Mouse (Mus musculus) heart, embryonic 13.5 days (tissue): Measurements from ENCODE around the gene Micu1. TPM values are rescaled to one million over a fixed set of nuclear protein-coding genes. Genes with fewer than 3 reads are reported as not detected.

Experiments
- ATAC-seq: fragments of 200-750 bp; cut with Nextera tagmentation; 2 replicates; pipeline ENCODE4 v1.8.0; 2017; ENCODE audit warnings: moderate TSS enrichment; ENCODE audit not compliant: insufficient number of reproducible peaks, low FRiP score, low TSS enrichment; ENCODE audit errors: extremely low read depth
- H3K27ac ChIP-seq: fragments of 300-500 bp; sonication (generic); replicated peaks from 2 replicates; pipeline ENCODE4 v1.5.1; 2015; ENCODE audit warnings: moderate library complexity, mild to moderate bottlenecking, inconsistent platforms
- H3K27me3 ChIP-seq: fragments of 300-500 bp; sonication (generic); replicated peaks from 2 replicates; pipeline ENCODE4 v1.6.1; 2015; ENCODE audit warnings: mild to moderate bottlenecking, inconsistent platforms
- H3K36me3 ChIP-seq: fragments of 300-500 bp; sonication (generic); 2 replicates; pipeline ENCODE4 v1.6.1; 2015; ENCODE audit warnings: mild to moderate bottlenecking, inconsistent platforms
- H3K4me1 ChIP-seq: fragments of 300-500 bp; sonication (generic); 2 replicates; pipeline ENCODE4 v1.6.1; 2015; ENCODE audit warnings: inconsistent platforms
- H3K4me2 ChIP-seq: fragments of 300-500 bp; sonication (generic); 2 replicates; pipeline ENCODE4 v1.6.1; 2015; ENCODE audit warnings: inconsistent platforms, mild to moderate bottlenecking, moderate library complexity
- H3K4me3 ChIP-seq: fragments of 300-500 bp; sonication (generic); 2 replicates; pipeline ENCODE4 v1.5.1; 2015; ENCODE audit warnings: moderate library complexity, mild to moderate bottlenecking, inconsistent platforms
- H3K9ac ChIP-seq: fragments of 300-500 bp; sonication (generic); 2 replicates; pipeline ENCODE4 v1.6.1; 2015; ENCODE audit warnings: inconsistent platforms, mild to moderate bottlenecking, moderate library complexity
- H3K9me3 ChIP-seq: fragments of 300-500 bp; sonication (generic); 2 replicates; pipeline ENCODE4 v1.6.1; 2016; ENCODE audit warnings: inconsistent platforms
- WGBS: fragments of 180-500 bp; shearing (Covaris S2); methylation state at CpG from one replicate; pipeline ENCODE4 v1.1.7; 2015; ENCODE audit warnings: mixed read lengths; 5-methylcytosine and 5-hydroxymethylcytosine counted together
- polyA plus RNA-seq: library from polyadenylated mRNA; unstranded; fragments of >200 nt; fragmentation: Nextera tagmentation; extraction: Ambion mirVana; gene quantifications from 2 replicates; pipeline ENCODE4 v1.2.1, GENCODE M21; 2015

Gene Micu1
- polyA plus RNA-seq, 1 experiment from 2014 or later, result 43.5 TPM

DNA sequence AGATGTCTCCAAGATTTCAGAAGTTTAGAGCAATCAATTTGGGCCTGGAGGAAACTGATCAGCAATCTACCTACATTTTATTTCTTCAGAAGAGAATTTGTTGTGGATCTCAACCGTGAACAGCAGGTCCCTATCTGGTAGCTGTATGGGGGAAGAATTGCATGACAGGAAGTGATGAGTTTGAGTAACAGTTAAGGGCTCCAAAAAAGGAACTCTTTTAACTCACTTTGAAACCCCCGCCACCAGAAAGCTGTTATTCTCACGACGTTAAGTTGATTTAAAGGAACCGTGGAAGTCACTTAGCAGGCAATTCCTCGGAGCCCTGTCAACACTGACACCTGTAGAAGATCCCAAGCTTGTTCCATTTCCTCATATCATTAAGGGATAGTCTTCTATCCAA is 9.8 kb upstream of the Micu1 start:
- WGBS, result 46% methylated on average over 6 of the region's 6 CpGs
- H3K9ac ChIP-seq, result no peak overlapping the region
- no peaks in the 10 kb centered on the region for H3K36me3 ChIP-seq
- no peak overlapping the region for H3K4me2 ChIP-seq
- H3K27me3 ChIP-seq, result no peaks in the 10 kb centered on the region
- H3K9me3 ChIP-seq, result no peaks in the 10 kb centered on the region
- no peak overlapping the region for H3K4me3 ChIP-seq
- H3K4me1 ChIP-seq, result no peaks in the 10 kb centered on the region
- no peak for ATAC-seq
- no peak overlapping the region for H3K27ac ChIP-seq

GRCm38 (mm10) chr10:59694104-59694503 is 8.2 kb upstream of the Micu1 start:
- no peak overlapping the region for H3K9ac ChIP-seq
- no peaks in the 10 kb centered on the region for H3K27me3 ChIP-seq
- 68% methylated on average over 2 of the region's 2 CpGs for WGBS
- H3K4me2 ChIP-seq, result no peak overlapping the region
- H3K4me3 ChIP-seq, result no peak overlapping the region
- H3K36me3 ChIP-seq, result no peaks in the 10 kb centered on the region
- H3K27ac ChIP-seq, result no peak overlapping the region
- no peaks in the 10 kb centered on the region for H3K4me1 ChIP-seq
- ATAC-seq, result no peak
- no peaks in the 10 kb centered on the region for H3K9me3 ChIP-seq

- Histone ChIP-seq H3K27me3 (no peaks in the 10 kb centered on the region), H3K9ac (no peak overlapping the region), H3K4me3 (no peak overlapping the region), H3K27ac (no peak overlapping the region), H3K4me2 (no peak overlapping the region), H3K9me3 (no peaks in the 10 kb centered on the region), H3K36me3 (no peaks in the 10 kb centered on the region), H3K4me1 (peaks cover 12% of the 10 kb centered on the region)
- no peak for ATAC-seq
- WGBS, result 80% methylated on average over 5 of the region's 5 CpGs
These were observed 2.8 kb upstream of the Micu1 start for GRCm38 (mm10) chr10:59699516-59699915.

- H3K27me3 ChIP-seq, result no peaks in the 10 kb centered on the region
- WGBS, result 36% methylated on average over 5 of the region's 5 CpGs
- H3K9me3 ChIP-seq, result no peaks in the 10 kb centered on the region
- no peaks in the 10 kb centered on the region for H3K36me3 ChIP-seq
- H3K9ac ChIP-seq, result no peak overlapping the region
- peak overlapping the region; percentile 86 for H3K4me2 ChIP-seq
- no peak for ATAC-seq
- peaks cover 12% of the 10 kb centered on the region for H3K4me1 ChIP-seq
- peak overlapping the region; percentile 64 for H3K4me3 ChIP-seq
- peak overlapping the region; percentile 66 for H3K27ac ChIP-seq
These were observed 472 bp upstream of the Micu1 start for GRCm38 (mm10) chr10:59701805-59702204.

DNA sequence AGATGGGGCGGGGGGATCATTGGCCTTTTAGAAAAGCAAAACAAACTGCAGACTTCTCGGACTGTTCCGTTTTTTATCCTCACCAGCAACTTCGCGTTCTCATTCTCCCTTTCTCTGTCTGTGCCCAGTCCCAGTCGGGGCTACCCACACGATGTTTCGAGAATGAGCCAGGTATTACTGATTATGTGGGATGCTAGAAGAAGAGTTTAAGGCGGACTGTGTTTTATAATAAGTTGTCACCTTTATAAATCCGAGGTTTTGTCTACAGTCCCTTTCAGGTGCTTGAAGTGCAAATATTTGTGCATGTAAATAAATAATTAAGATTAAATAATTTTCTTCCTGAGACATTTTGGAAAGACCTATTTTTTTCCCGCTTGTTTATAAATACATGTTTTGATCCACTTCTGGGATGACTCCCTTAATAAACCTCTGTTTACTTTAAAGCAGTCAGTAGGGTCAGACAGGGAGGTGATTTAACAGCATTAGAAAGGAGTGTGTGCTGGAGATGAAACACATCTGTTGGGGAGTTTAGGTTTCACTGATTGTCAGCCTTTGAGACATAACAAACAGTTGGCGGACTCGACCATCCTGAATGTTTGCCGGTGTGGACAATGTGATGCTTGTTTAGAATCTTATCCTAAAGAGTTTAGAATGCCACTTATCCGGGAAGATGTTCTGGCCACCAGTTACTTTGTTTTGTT is 933 bp downstream of the Micu1 start:
- Histone ChIP-seq H3K27me3 (no peaks in the 10 kb centered on the region), H3K27ac (peak overlapping the region; percentile 80), H3K36me3 (no peaks in the 10 kb centered on the region), H3K4me3 (peak overlapping the region; percentile 64), H3K4me1 (peaks cover 12% of the 10 kb centered on the region), H3K4me2 (peak overlapping the region; percentile 86), H3K9me3 (no peaks in the 10 kb centered on the region), H3K9ac (peak overlapping the region; percentile 82)
- no peak for ATAC-seq
- 12% methylated on average over 15 of the region's 15 CpGs for WGBS

- Histone ChIP-seq H3K9me3 (no peaks in the 10 kb centered on the region), H3K9ac (no peak overlapping the region), H3K27ac (no peak overlapping the region), H3K27me3 (no peaks in the 10 kb centered on the region), H3K4me2 (no peak overlapping the region), H3K4me1 (peaks cover 10% of the 10 kb centered on the region), H3K4me3 (no peak overlapping the region), H3K36me3 (peaks cover 22% of the 10 kb centered on the region)
- ATAC-seq, result no peak
- WGBS, result 78% methylated on average over 6 of the region's 6 CpGs
These were observed 4.8 kb downstream of the Micu1 start for GRCm38 (mm10) chr10:59706991-59707546.

DNA sequence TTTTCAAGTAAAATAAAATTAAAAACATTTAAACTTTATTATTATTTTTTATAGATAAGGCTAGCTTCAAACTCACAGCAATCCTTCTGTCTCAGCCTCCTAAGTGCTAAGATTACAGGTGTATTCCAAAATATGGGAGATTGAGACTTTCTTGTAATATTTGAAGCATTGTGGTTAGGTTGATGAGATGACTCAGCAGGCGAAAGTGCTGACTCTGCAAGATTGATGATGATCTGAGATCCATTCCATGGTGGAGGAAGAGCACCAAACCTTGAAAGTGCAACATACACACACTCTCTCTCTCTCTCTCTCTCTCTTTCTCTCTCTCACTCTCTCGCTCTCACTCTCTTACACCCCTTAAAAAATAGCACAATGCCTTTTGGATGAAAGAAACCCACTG is 5.3 kb downstream of the Micu1 start:
- no peak for ATAC-seq
- peaks cover 10% of the 10 kb centered on the region for H3K4me1 ChIP-seq
- no peaks in the 10 kb centered on the region for H3K27me3 ChIP-seq
- H3K36me3 ChIP-seq, result peaks cover 24% of the 10 kb centered on the region
- no peak overlapping the region for H3K9ac ChIP-seq
- 82% methylated on average over 2 of the region's 2 CpGs for WGBS
- H3K27ac ChIP-seq, result no peak overlapping the region
- no peaks in the 10 kb centered on the region for H3K9me3 ChIP-seq
- H3K4me2 ChIP-seq, result no peak overlapping the region
- no peak overlapping the region for H3K4me3 ChIP-seq

GRCm38 (mm10) chr10:59709281-59709680 is 7.0 kb downstream of the Micu1 start:
- peaks cover 24% of the 10 kb centered on the region for H3K36me3 ChIP-seq
- H3K4me3 ChIP-seq, result no peak overlapping the region
- no peak overlapping the region for H3K4me2 ChIP-seq
- 88% methylated on average over 7 of the region's 7 CpGs for WGBS
- H3K4me1 ChIP-seq, result no peaks in the 10 kb centered on the region; the same call in 1 of the 2 replicates
- no peak overlapping the region for H3K27ac ChIP-seq
- no peak for ATAC-seq
- H3K9ac ChIP-seq, result 0 out of 2 replicates have a peak overlapping the region, but pooled peaks have one; percentile 10
- H3K27me3 ChIP-seq, result no peaks in the 10 kb centered on the region
- no peaks in the 10 kb centered on the region for H3K9me3 ChIP-seq

DNA sequence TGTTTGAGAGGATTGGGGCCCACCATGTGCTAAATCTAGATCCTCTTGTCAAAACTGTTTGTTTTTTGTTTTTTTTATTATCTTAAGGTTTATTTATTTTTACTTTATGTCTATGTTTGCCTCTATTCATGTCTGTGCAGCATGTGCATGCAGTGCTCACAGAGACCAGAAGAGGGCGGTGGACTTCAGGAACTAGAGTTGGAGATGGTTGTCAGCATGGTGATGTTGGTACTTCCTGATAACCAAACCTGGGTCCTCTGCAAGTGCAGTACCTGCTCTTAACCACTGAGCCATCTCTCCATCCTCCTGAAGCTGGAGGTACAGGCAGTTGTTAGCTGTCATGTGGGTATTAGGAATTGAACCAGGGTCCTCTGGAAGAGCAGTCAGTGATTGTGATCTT is 8.0 kb downstream of the Micu1 start:
- Histone ChIP-seq H3K27ac (no peak overlapping the region), H3K36me3 (peaks cover 24% of the 10 kb centered on the region), H3K4me2 (no peak overlapping the region), H3K9me3 (no peaks in the 10 kb centered on the region), H3K4me3 (no peak overlapping the region), H3K27me3 (no peaks in the 10 kb centered on the region), H3K4me1 (no peaks in the 10 kb centered on the region), H3K9ac (no peak overlapping the region)
- no peak for ATAC-seq
- WGBS, result 93% methylated on average over 1 of the region's 1 CpGs

DNA sequence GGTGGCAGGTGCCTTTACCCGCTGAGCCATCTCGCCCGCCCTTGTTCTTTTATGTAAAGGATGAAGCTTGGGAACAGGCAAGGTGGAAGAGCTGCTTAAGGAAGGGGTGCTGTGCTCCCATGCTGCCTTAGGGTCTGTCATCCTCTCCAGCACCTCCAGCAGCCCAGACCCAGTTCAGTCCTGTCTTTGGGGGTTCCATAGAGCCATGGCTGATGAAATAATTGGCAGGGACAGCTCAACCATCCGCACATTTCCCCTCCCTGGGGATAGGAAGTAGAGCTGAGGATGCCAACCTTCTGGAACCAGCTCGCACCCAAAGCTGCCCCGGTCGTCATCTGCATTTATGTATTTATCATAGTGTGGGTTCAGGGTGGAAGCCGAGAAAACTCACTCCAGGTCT is 9.8 kb downstream of the Micu1 start:
- ATAC-seq, result no peak
- Histone ChIP-seq H3K4me3 (no peak overlapping the region), H3K4me2 (no peak overlapping the region), H3K36me3 (peaks cover 24% of the 10 kb centered on the region), H3K27me3 (no peaks in the 10 kb centered on the region), H3K4me1 (no peaks in the 10 kb centered on the region), H3K9ac (no peak overlapping the region), H3K9me3 (no peaks in the 10 kb centered on the region), H3K27ac (no peak overlapping the region)
- 90% methylated on average over 8 of the region's 8 CpGs for WGBS

DNA sequence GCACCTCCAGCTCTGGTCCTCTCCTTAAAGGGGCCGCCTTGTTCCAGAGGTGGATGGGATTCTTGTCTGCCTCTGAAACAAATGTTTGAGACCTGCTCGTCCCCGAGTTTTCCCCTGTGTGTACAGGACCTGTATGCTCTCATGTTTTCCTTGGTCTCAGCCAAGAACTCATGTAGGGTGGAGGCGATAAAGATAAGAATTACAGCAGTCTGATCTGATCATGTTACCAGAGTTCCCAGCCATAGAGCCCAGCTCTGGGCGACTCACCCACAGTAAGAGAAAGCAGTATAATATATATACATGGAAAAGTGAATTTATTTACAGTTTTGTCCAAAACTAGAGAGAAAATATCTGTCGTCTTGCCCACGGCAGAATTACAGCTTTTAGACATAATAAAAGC is 17.7 kb downstream of the Micu1 start:
- no peak overlapping the region for H3K4me2 ChIP-seq
- H3K9me3 ChIP-seq, result no peaks in the 10 kb centered on the region
- no peak overlapping the region for H3K9ac ChIP-seq
- ATAC-seq, result no peak
- H3K27ac ChIP-seq, result no peak overlapping the region
- no peak overlapping the region for H3K4me3 ChIP-seq
- H3K27me3 ChIP-seq, result no peaks in the 10 kb centered on the region
- 62% methylated on average over 7 of the region's 7 CpGs for WGBS
- peaks cover 3% of the 10 kb centered on the region; the same call in 1 of the 2 replicates for H3K36me3 ChIP-seq
- peaks cover 31% of the 10 kb centered on the region for H3K4me1 ChIP-seq

DNA sequence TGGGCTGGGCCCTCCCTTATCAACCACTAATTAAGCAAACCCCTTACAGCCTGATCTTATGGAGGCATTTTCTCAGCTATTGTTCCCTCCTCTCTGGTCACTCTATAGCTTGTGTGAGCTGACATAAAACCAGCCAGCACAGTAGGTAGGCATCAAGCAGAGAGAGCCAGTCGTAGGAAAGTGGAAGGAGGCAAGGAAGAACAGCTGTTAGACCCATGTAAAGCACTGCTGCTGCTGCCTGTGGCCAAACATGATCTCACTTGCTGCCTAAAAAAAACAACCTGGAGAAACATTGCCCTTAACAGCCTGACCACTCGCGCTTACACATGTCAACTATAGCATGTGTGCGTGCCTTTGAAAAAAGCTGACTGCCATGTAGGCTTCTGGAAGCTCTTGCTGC is 19.3 kb downstream of the Micu1 start:
- Histone ChIP-seq H3K27me3 (no peaks in the 10 kb centered on the region), H3K27ac (no peak overlapping the region), H3K9ac (no peak overlapping the region), H3K4me1 (peaks cover 40% of the 10 kb centered on the region), H3K36me3 (peaks cover 3% of the 10 kb centered on the region; the same call in 1 of the 2 replicates), H3K4me3 (no peak overlapping the region), H3K9me3 (no peaks in the 10 kb centered on the region), H3K4me2 (no peak overlapping the region)
- ATAC-seq, result no peak
- 62% methylated on average over 4 of the region's 4 CpGs for WGBS
